Mouse (Mus musculus): ENCODE results near the gene Dnah17. TPM values are rescaled to one million over a fixed set of nuclear protein-coding genes. Genes with fewer than 3 reads are reported as not detected.
A peak's percentile ranks its signal among the peaks of the same experiment; 100 is the strongest.

Dnah17 gene
- polyA plus RNA-seq, 1 experiment from 2014 or later: 0.15 TPM

GRCm38 (mm10) chr11:118000083-118000482 lies 130.4 kb downstream of the Dnah17 start:
- peaks cover 39% of the 10 kb centered on the region for H3K36me3 ChIP-seq
- 68% methylated on average over 1 of the region's 1 CpGs for WGBS

GRCm38 (mm10) chr11:117999260-117999934 lies 131.0 kb downstream of the Dnah17 start:
- no peak for ATAC-seq (ENCODE audit: insufficient read depth, low FRiP score, low read depth)
- no peak overlapping the region for H3K9ac ChIP-seq
- 63% methylated on average over 6 of the region's 6 CpGs for WGBS

More at GRCm38 (mm10) chr11:118000083-118000482, 130.4 kb downstream of the Dnah17 start:
- Histone ChIP-seq H3K4me3 (replicated peaks) (no peak overlapping the region), H3K4me1 (peaks cover 28% of the 10 kb centered on the region), H3K27ac (peak overlapping the region; percentile 51; the same call in 1 of the 2 replicates), H3K9me3 (no peaks in the 10 kb centered on the region), H3K4me2 (no peak overlapping the region), H3K27me3 (replicated peaks) (no peaks in the 10 kb centered on the region), H3K9ac (no peak overlapping the region)
- ATAC-seq (ENCODE audit: insufficient read depth, low FRiP score, low read depth): no peak

GRCm38 (mm10) chr11:117998356-117998755 lies 132.1 kb downstream of the Dnah17 start:
- 76% methylated on average over 4 of the region's 4 CpGs for WGBS
- no peak overlapping the region for H3K9ac ChIP-seq

More at GRCm38 (mm10) chr11:117999260-117999934, 131.0 kb downstream of the Dnah17 start:
- no peak overlapping the region for H3K4me2 ChIP-seq
- H3K4me3 ChIP-seq (replicated peaks): no peak overlapping the region
- peaks cover 35% of the 10 kb centered on the region for H3K4me1 ChIP-seq
- H3K27ac ChIP-seq: peak overlapping the region; percentile 59
- H3K36me3 ChIP-seq: peaks cover 33% of the 10 kb centered on the region
- H3K27me3 ChIP-seq (replicated peaks): no peaks in the 10 kb centered on the region
- no peaks in the 10 kb centered on the region for H3K9me3 ChIP-seq

GRCm38 (mm10) chr11:117997085-117997484 lies 133.3 kb downstream of the Dnah17 start:
- WGBS: 89% methylated on average over 2 of the region's 2 CpGs
- Histone ChIP-seq H3K9ac (no peak overlapping the region), H3K4me1 (peaks cover 57% of the 10 kb centered on the region), H3K27me3 (replicated peaks) (no peaks in the 10 kb centered on the region), H3K4me3 (replicated peaks) (no peak overlapping the region), H3K4me2 (no peak overlapping the region), H3K9me3 (no peaks in the 10 kb centered on the region), H3K27ac (no peak overlapping the region), H3K36me3 (peaks cover 17% of the 10 kb centered on the region)
- no peak for ATAC-seq (ENCODE audit: insufficient read depth, low FRiP score, low read depth)

More at GRCm38 (mm10) chr11:117998356-117998755, 132.1 kb downstream of the Dnah17 start:
- Histone ChIP-seq H3K27me3 (replicated peaks) (no peaks in the 10 kb centered on the region), H3K4me1 (peaks cover 44% of the 10 kb centered on the region), H3K4me3 (replicated peaks) (no peak overlapping the region), H3K9me3 (no peaks in the 10 kb centered on the region), H3K4me2 (no peak overlapping the region), H3K36me3 (peaks cover 27% of the 10 kb centered on the region), H3K27ac (peak overlapping the region; percentile 59)
- no peak; the same call in 1 of the 2 replicates for ATAC-seq (ENCODE audit: insufficient read depth, low FRiP score, low read depth)

- Histone ChIP-seq H3K4me3 (replicated peaks) (no peak overlapping the region), H3K4me2 (no peak overlapping the region), H3K36me3 (peaks cover 7% of the 10 kb centered on the region; the same call in 1 of the 2 replicates), H3K27me3 (replicated peaks) (no peaks in the 10 kb centered on the region), H3K9me3 (no peaks in the 10 kb centered on the region), H3K9ac (no peak overlapping the region), H3K4me1 (peaks cover 67% of the 10 kb centered on the region), H3K27ac (no peak overlapping the region)
- whole genome bisulfite sequencing: 59% methylated on average over 3 of the region's 3 CpGs
- no peak for ATAC-seq (ENCODE audit: insufficient read depth, low FRiP score, low read depth)
These were observed 134.4 kb downstream of the Dnah17 start for GRCm38 (mm10) chr11:117996066-117996465.

GRCm38 (mm10) chr11:117995661-117996060 lies 134.8 kb downstream of the Dnah17 start:
- Histone ChIP-seq H3K4me1 (peaks cover 69% of the 10 kb centered on the region), H3K36me3 (peaks cover 3% of the 10 kb centered on the region; the same call in 1 of the 2 replicates), H3K9me3 (no peaks in the 10 kb centered on the region), H3K9ac (no peak overlapping the region; the same call in 1 of the 2 replicates), H3K27ac (peak overlapping the region; percentile 31; the same call in 1 of the 2 replicates), H3K4me3 (replicated peaks) (no peak overlapping the region), H3K27me3 (replicated peaks) (no peaks in the 10 kb centered on the region), H3K4me2 (no peak overlapping the region)
- 52% methylated on average over 3 of the region's 3 CpGs for WGBS
- no peak for ATAC-seq (ENCODE audit: insufficient read depth, low FRiP score, low read depth)

GRCm38 (mm10) chr11:117995255-117995654 lies 135.2 kb downstream of the Dnah17 start:
- H3K27me3 ChIP-seq (replicated peaks): no peaks in the 10 kb centered on the region
- no peaks in the 10 kb centered on the region for H3K9me3 ChIP-seq
- peaks cover 72% of the 10 kb centered on the region for H3K4me1 ChIP-seq
- H3K9ac ChIP-seq: no peak overlapping the region; the same call in 1 of the 2 replicates
- 73% methylated on average over 2 of the region's 2 CpGs for WGBS
- H3K27ac ChIP-seq: peak overlapping the region; percentile 31; the same call in 1 of the 2 replicates
- H3K4me2 ChIP-seq: no peak overlapping the region
- no peaks in the 10 kb centered on the region for H3K36me3 ChIP-seq
- H3K4me3 ChIP-seq (replicated peaks): no peak overlapping the region
- ATAC-seq (ENCODE audit: insufficient read depth, low FRiP score, low read depth): no peak

- H3K27me3 ChIP-seq (replicated peaks): no peaks in the 10 kb centered on the region
- no peak overlapping the region for H3K4me3 ChIP-seq (replicated peaks)
- ATAC-seq (ENCODE audit: insufficient read depth, low FRiP score, low read depth): 0 out of 2 replicates have a peak, but pooled peaks have one; percentile 21
- peak overlapping the region; percentile 77 for H3K27ac ChIP-seq
- H3K4me2 ChIP-seq: 0 out of 2 replicates have a peak overlapping the region, but pooled peaks have one; percentile 2
- WGBS: 42% methylated on average over 9 of the region's 9 CpGs
- H3K4me1 ChIP-seq: peaks cover 69% of the 10 kb centered on the region
- H3K9me3 ChIP-seq: no peaks in the 10 kb centered on the region
- H3K36me3 ChIP-seq: no peaks in the 10 kb centered on the region
- no peak overlapping the region for H3K9ac ChIP-seq
These were observed 136.0 kb downstream of the Dnah17 start for GRCm38 (mm10) chr11:117994250-117995057.

- no peak for ATAC-seq (ENCODE audit: insufficient read depth, low FRiP score, low read depth)
- H3K27ac ChIP-seq: peak overlapping the region; percentile 77
- H3K9ac ChIP-seq: no peak overlapping the region
- peaks cover 63% of the 10 kb centered on the region for H3K4me1 ChIP-seq
- no peaks in the 10 kb centered on the region for H3K36me3 ChIP-seq
- WGBS: 65% methylated on average over 14 of the region's 14 CpGs
- H3K9me3 ChIP-seq: no peaks in the 10 kb centered on the region
- H3K27me3 ChIP-seq (replicated peaks): no peaks in the 10 kb centered on the region
- peak overlapping the region; percentile 2; the same call in 1 of the 2 replicates for H3K4me2 ChIP-seq
- H3K4me3 ChIP-seq (replicated peaks): no peak overlapping the region
These were observed 137.0 kb downstream of the Dnah17 start for GRCm38 (mm10) chr11:117993190-117994175.

GRCm38 (mm10) chr11:117991502-117992470 lies 138.6 kb downstream of the Dnah17 start:
- Histone ChIP-seq H3K36me3 (no peaks in the 10 kb centered on the region), H3K4me1 (peaks cover 71% of the 10 kb centered on the region), H3K4me3 (replicated peaks) (no peak overlapping the region), H3K9me3 (no peaks in the 10 kb centered on the region), H3K4me2 (no peak overlapping the region), H3K9ac (no peak overlapping the region), H3K27me3 (replicated peaks) (no peaks in the 10 kb centered on the region), H3K27ac (peak overlapping the region; percentile 26; the same call in 1 of the 2 replicates)
- ATAC-seq (ENCODE audit: insufficient read depth, low FRiP score, low read depth): no peak
- WGBS: 41% methylated on average over 9 of the region's 9 CpGs
